Mouse (Mus musculus): Measurements from ENCODE around the gene Tln2. TPM values are rescaled to one million over a fixed set of nuclear protein-coding genes. Genes with fewer than 3 reads are reported as not detected.

The Tln2 gene
- 71.1 and 72.8 TPM in 2 replicates for total RNA-seq (2014; rRNA removed)
- polyA plus RNA-seq (2015; fragmentation: Nextera tagmentation; extraction: Ambion mirVana): 51.8 and 59.3 TPM in 2 replicates

DNA sequence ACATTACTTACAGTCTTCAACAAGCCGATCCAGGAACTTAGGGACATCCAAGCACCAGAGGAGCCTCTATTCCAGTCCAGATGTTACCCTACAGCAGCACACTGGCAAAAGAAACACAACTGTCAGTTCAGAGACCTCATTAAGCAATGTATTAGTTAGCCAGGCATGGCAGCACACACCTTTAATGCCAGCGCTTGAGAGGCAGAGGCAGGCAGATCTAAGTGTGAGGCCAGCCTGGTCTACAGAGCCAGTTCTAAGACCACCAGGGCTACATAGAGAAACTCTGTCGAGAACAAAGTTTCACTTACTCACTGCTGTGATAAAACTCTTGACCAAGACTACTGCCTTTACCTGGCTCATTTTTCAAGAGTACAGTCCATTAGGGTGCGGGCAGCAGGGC is at the start of gene Tln2:
Tln2 (minus strand) TSS at position 101 of the 400 bp plus-strand sequence.
- WGBS: 94% methylated on average over 4 of the region's 4 CpGs
- peaks cover 6% of the 10 kb centered on the region; the same call in 1 of the 2 replicates for H3K36me3 ChIP-seq (ENCODE audit: insufficient read depth, low read length)
- no peak within 1 kb of the TSS for H3K4me2 ChIP-seq (ENCODE audit: low read depth, low read length)
- H3K27me3 ChIP-seq (ENCODE audit: insufficient read depth, low read length): no peaks in the 10 kb centered on the region
- H3K4me1 ChIP-seq (ENCODE audit: insufficient read depth, low read length): no peaks in the 10 kb centered on the region
- H3K9me3 ChIP-seq (ENCODE audit: low read length): no peaks in the 10 kb centered on the region
- no peak within 1 kb of the TSS for H3K4me3 ChIP-seq (ENCODE audit: low read length)
- H3K9ac ChIP-seq (replicated peaks; ENCODE audit: low read length): no peak within 1 kb of the TSS
- DNase-seq (ENCODE audit: low spot score) (no peak), ATAC-seq (no peak)
- no peak for TF ChIP-seq CTCF (IDR thresholded peaks at IDR 0.05; ENCODE audit: low read depth)
- no peak within 1 kb of the TSS for H3K27ac ChIP-seq

DNA sequence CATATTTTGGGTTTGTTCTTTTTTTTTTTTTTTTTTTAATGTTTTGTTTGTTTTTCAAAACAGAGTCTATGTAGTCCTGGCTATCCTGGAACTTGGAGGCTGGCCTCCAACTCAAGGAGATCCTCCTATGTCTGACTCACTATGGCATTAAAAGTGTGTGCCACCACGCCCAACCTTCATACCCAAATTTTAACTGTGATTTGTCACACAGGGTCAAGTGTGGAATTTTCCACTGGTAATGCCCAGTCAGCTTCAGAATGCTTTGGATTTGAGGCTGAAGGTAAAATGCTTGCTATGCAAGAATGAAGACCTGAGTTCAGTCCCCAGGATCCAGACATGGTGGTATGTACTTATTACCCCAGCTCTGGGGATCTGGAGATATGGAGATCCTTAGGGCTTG is 49.7 kb upstream of the Tln2 start:
- no peak for TF ChIP-seq CTCF (IDR thresholded peaks at IDR 0.05; ENCODE audit: low read depth)
- Histone ChIP-seq H3K9me3 (ENCODE audit: low read length) (no peaks in the 10 kb centered on the region), H3K4me3 (ENCODE audit: low read length) (no peak overlapping the region), H3K27ac (no peak overlapping the region), H3K4me1 (ENCODE audit: insufficient read depth, low read length) (0 out of 2 replicates have a peak, but pooled peaks cover 6% of the 10 kb centered on the region), H3K36me3 (ENCODE audit: insufficient read depth, low read length) (no peaks in the 10 kb centered on the region), H3K9ac (replicated peaks; ENCODE audit: low read length) (no peak overlapping the region), H3K27me3 (ENCODE audit: insufficient read depth, low read length) (no peaks in the 10 kb centered on the region), H3K4me2 (ENCODE audit: low read depth, low read length) (no peak overlapping the region)
- DNase-seq (ENCODE audit: low spot score) (no peak), ATAC-seq (no peak)
- 89% methylated on average over 1 of the region's 1 CpGs for WGBS

DNA sequence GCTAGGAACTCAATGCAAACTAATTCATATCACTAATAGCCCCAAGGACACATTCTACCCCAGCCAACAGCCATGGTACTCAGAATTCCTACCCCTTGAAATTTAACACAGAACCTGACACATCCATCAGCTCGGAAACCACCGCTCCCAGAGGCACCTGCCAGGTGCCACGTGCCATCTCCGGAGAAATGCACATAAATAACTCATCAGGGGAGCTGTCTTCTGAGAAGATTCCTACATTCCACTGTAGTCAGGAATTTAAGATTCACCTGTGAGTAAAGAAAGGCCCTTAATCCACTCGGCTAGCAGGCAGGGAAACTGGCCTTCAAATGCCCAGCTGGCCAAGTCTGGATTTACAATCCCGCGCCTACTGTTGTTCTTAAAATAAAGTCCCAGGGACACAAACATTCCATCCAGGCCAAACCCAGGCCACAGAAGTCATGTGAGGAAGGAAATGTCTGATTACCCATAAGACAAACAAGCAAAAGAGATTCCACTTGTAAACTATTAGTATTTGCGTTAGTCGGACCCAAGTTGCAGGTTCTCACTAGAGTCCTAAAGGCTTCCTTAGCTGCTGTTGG is 48.4 kb upstream of the Tln2 start:
- TF ChIP-seq CTCF (IDR thresholded peaks at IDR 0.05; ENCODE audit: low read depth): no peak
- Histone ChIP-seq H3K4me2 (ENCODE audit: low read depth, low read length) (no peak overlapping the region), H3K9me3 (ENCODE audit: low read length) (no peaks in the 10 kb centered on the region), H3K27ac (no peak overlapping the region), H3K36me3 (ENCODE audit: insufficient read depth, low read length) (no peaks in the 10 kb centered on the region), H3K4me1 (ENCODE audit: insufficient read depth, low read length) (0 out of 2 replicates have a peak, but pooled peaks cover 6% of the 10 kb centered on the region), H3K9ac (replicated peaks; ENCODE audit: low read length) (no peak overlapping the region), H3K27me3 (ENCODE audit: insufficient read depth, low read length) (no peaks in the 10 kb centered on the region), H3K4me3 (ENCODE audit: low read length) (no peak overlapping the region)
- no peak for DNase-seq (ENCODE audit: low spot score)
- ATAC-seq: no peak
- 81% methylated on average over 9 of the region's 9 CpGs for WGBS

- Histone ChIP-seq H3K9me3 (ENCODE audit: low read length) (no peaks in the 10 kb centered on the region), H3K36me3 (ENCODE audit: insufficient read depth, low read length) (no peaks in the 10 kb centered on the region), H3K4me1 (ENCODE audit: insufficient read depth, low read length) (0 out of 2 replicates have a peak, but pooled peaks cover 6% of the 10 kb centered on the region), H3K9ac (replicated peaks; ENCODE audit: low read length) (no peak overlapping the region), H3K27me3 (ENCODE audit: insufficient read depth, low read length) (no peaks in the 10 kb centered on the region), H3K4me2 (ENCODE audit: low read depth, low read length) (no peak overlapping the region), H3K4me3 (ENCODE audit: low read length) (no peak overlapping the region), H3K27ac (no peak overlapping the region)
- 83% methylated on average over 6 of the region's 6 CpGs for WGBS
- DNase-seq (ENCODE audit: low spot score) (no peak), ATAC-seq (no peak)
- no peak for TF ChIP-seq CTCF (IDR thresholded peaks at IDR 0.05; ENCODE audit: low read depth)
Observed at GRCm38 (mm10) chr9:67607268-67607667, 47.8 kb upstream of the Tln2 start.

DNA sequence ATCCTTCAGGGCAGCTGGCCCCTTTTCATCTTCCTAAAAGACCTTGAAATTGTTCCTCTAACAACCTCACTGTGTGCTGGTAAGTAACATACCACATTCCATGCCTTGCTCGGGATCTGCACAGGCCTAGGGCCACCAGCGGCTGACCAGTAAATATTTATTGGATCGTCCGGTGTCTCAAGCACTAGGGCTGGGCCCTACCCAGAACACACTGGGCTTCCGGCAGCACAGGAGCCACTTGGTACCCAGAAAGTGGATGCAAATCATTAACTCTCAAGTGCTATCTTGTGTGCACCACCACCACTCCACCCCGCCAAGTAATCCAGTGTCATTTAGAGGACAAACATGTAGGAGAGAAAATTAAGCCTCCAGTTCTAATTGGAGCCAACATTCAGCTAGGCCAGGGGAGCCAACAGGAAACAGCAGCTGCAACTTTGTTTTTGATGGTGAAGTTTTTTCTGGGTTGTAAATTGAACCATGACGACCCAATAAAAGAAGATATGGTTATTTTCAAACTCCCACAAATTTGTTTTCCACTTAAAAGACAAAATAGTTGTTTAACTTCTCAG is 46.4 kb upstream of the Tln2 start:
- no peak overlapping the region for H3K4me3 ChIP-seq (ENCODE audit: low read length)
- H3K36me3 ChIP-seq (ENCODE audit: insufficient read depth, low read length): no peaks in the 10 kb centered on the region
- no peaks in the 10 kb centered on the region for H3K27me3 ChIP-seq (ENCODE audit: insufficient read depth, low read length)
- WGBS: 80% methylated on average over 7 of the region's 7 CpGs
- no peaks in the 10 kb centered on the region for H3K9me3 ChIP-seq (ENCODE audit: low read length)
- no peak overlapping the region for H3K27ac ChIP-seq
- DNase-seq (ENCODE audit: low spot score) (no peak), ATAC-seq (no peak)
- TF ChIP-seq CTCF (IDR thresholded peaks at IDR 0.05; ENCODE audit: low read depth): no peak
- H3K4me1 ChIP-seq (ENCODE audit: insufficient read depth, low read length): 0 out of 2 replicates have a peak, but pooled peaks cover 6% of the 10 kb centered on the region
- no peak overlapping the region for H3K4me2 ChIP-seq (ENCODE audit: low read depth, low read length)
- no peak overlapping the region for H3K9ac ChIP-seq (replicated peaks; ENCODE audit: low read length)

DNA sequence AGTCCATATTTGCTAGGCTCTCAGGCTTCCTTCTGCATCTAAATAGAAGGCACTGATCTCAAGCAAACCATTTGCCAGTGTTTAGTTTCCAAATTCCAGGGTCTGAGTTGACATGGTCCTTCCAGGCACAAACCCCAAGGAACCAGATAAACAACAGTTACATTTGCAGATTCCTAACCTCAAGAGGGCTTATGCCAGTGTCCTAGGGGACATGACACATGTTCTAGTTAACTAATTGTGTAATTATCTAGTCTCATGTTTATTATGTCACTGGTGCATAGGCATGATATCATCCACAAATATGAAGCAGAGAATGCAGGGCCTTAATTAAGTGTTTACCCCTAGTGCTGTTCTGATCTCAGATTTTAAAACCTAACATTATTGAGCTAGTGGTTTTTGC is 45.4 kb upstream of the Tln2 start:
- no peak overlapping the region for H3K9ac ChIP-seq (replicated peaks; ENCODE audit: low read length)
- 0 out of 2 replicates have a peak, but pooled peaks cover 6% of the 10 kb centered on the region for H3K4me1 ChIP-seq (ENCODE audit: insufficient read depth, low read length)
- no peaks in the 10 kb centered on the region for H3K9me3 ChIP-seq (ENCODE audit: low read length)
- ATAC-seq (no peak), DNase-seq (ENCODE audit: low spot score) (no peak)
- H3K36me3 ChIP-seq (ENCODE audit: insufficient read depth, low read length): no peaks in the 10 kb centered on the region
- H3K4me3 ChIP-seq (ENCODE audit: low read length): no peak overlapping the region
- H3K27ac ChIP-seq: no peak overlapping the region
- H3K27me3 ChIP-seq (ENCODE audit: insufficient read depth, low read length): no peaks in the 10 kb centered on the region
- H3K4me2 ChIP-seq (ENCODE audit: low read depth, low read length): no peak overlapping the region
- TF ChIP-seq CTCF (IDR thresholded peaks at IDR 0.05; ENCODE audit: low read depth): no peak

- Histone ChIP-seq H3K4me3 (ENCODE audit: low read length) (no peak overlapping the region), H3K27me3 (ENCODE audit: insufficient read depth, low read length) (no peaks in the 10 kb centered on the region), H3K27ac (no peak overlapping the region), H3K9me3 (ENCODE audit: low read length) (no peaks in the 10 kb centered on the region), H3K4me1 (ENCODE audit: insufficient read depth, low read length) (no peaks in the 10 kb centered on the region), H3K36me3 (ENCODE audit: insufficient read depth, low read length) (no peaks in the 10 kb centered on the region), H3K4me2 (ENCODE audit: low read depth, low read length) (no peak overlapping the region), H3K9ac (replicated peaks; ENCODE audit: low read length) (no peak overlapping the region)
- 88% methylated on average over 5 of the region's 5 CpGs for WGBS
- TF ChIP-seq CTCF (IDR thresholded peaks at IDR 0.05; ENCODE audit: low read depth): no peak
- DNase-seq (ENCODE audit: low spot score) (no peak), ATAC-seq (no peak)
Observed at GRCm38 (mm10) chr9:67602347-67602746, 42.8 kb upstream of the Tln2 start.

Measured in hindbrain, postnatal 0 days (tissue).